Mouse (Mus musculus) kidney, adult 8-10 months (tissue): ENCODE data around the gene Gm21292.
"Not testable (repeated sequence)": the region's sequence is repeated elsewhere in the genome, so short reads cannot be mapped to it uniquely, and the experiment has no call there.

Experiments
- DNase-seq, 2 experiments: peaks; one replicate each; pipeline ENCODE4 v3.0.0; 2022

The Gm21292 gene

DNA sequence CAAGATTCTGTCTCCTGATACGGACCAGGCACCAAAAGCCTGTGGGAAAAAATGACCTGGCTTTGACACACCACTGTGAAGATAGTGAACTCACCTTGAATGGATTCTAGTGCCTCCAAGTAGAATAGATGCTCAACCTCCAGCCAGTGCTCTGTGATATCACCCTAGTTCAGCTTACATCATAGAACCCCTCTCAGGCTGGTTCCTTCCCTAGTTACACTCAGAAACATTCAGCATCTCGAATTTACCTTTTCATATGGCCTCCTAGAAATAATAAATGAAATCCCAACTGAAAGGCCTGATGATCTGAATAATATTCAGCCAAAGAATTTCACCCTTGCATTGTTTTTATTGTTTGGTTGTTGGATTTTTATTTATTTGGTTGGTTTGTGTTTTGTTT, at the start of gene Gm21292:
Gene Gm21292 (minus strand): TSS at position 101 of the 400 bp plus-strand sequence.
- DNase-seq, result not testable (repeated sequence)
